Mouse (Mus musculus) bone marrow macrophage, adult 2 months (primary cell): ENCODE measurements at regions not wholly inside any gene's neighbourhood (a gene's known extent, or its start where the extent isn't known, plus 50 kb on each side); places are given as distances from the start of the nearest gene placed in this dataset.

Experiments
- CTCF ChIP-seq: IDR thresholded peaks from 2 replicates; pipeline ENCODE4 v1.5.1; 2012; ENCODE audit warnings: low read depth, mild to moderate bottlenecking, low read length, moderate library complexity
- POLR2A ChIP-seq: IDR thresholded peaks from 2 replicates; pipeline ENCODE4 v1.6.1; 2012; ENCODE audit warnings: mild to moderate bottlenecking, low read depth, low read length, borderline replicate concordance

DNA sequence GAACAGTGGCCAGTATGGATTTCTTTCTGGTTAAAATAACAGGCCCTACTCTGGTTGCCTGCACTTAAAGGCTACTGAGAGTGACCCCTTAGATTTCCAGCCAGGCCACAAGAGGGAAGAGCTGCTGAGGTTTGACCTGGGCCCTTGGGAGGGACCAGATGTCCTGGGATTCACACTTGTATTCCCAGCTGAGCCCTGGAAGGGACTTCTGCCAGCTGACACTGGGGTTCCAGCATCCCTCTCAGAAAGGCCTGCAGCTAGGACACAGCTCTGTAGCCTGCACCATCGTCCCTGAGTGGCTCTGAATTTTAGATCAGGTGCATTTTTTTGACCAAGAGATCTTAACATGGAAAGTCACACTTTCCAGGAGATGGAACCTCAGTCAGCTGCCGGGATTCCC lies 482.7 kb downstream of the Rps24 start:
- no peak for TF ChIP-seq CTCF
- no peak for TF ChIP-seq POLR2A
